Comparison of ENCODE assay signal across 8 mouse cellular contexts in genomic region chr12:99564301-99564910, GRCm38 (mm10). TPM values are rescaled to one million over a fixed set of nuclear protein-coding genes. Genes with fewer than 3 reads are reported as not detected.
A peak's percentile ranks its signal among the peaks of the same experiment; 100 is the strongest.
DNase-seq lines count a peak whose midpoint lies in the region; ATAC-seq lines count a peak whose summit lies in the region.

No protein-coding gene starts in this region.

- DNase-seq in heart, embryonic 10.5 days (ENCODE audit: low spot score), result no peak
- DNase-seq in heart, postnatal 25 days (ENCODE audit: low spot score), result no peak
- DNase-seq in CD4-positive, CD25-positive, alpha-beta regulatory T cell, adult 2 months (ENCODE audit: low read depth, low spot score), result peak; percentile 74
- peak; percentile 23 for DNase-seq in forebrain, embryonic 14.5 days (ENCODE audit: low spot score)
- no peak for DNase-seq in adrenal gland, adult 18-20 months (ENCODE audit: low spot score in 2 of 2)
- DNase-seq in cerebellum, adult 9-11 months, result no peak

- H3K27me3 ChIP-seq in heart, embryonic 10.5 days (ENCODE audit: insufficient read depth, poor library complexity, severe bottlenecking), result no peaks in the 10 kb centered on the region
- no peaks in the 10 kb centered on the region for H3K27me3 ChIP-seq in forebrain, embryonic 14.5 days (replicated peaks; ENCODE audit: control insufficient read depth, insufficient read depth, low read length)
- H3K27me3 ChIP-seq in limb, embryonic 15.5 days, result no peaks in the 10 kb centered on the region

- peak overlapping the region; percentile 70 for H3K4me2 ChIP-seq in forebrain, embryonic 14.5 days (ENCODE audit: low read length)
- 0 out of 2 replicates have a peak overlapping the region, but pooled peaks have one; percentile 83 for H3K4me2 ChIP-seq in limb, embryonic 15.5 days

- peaks cover 23% of the 10 kb centered on the region for H3K4me1 ChIP-seq in heart, embryonic 10.5 days
- H3K4me1 ChIP-seq in forebrain, embryonic 14.5 days (ENCODE audit: control insufficient read depth, insufficient read depth, low read length), result peaks cover 12% of the 10 kb centered on the region
- H3K4me1 ChIP-seq in limb, embryonic 15.5 days, result peaks cover 19% of the 10 kb centered on the region

- WGBS in heart, embryonic 10.5 days, result 23% methylated on average over 9 of the region's 9 CpGs
- 29% methylated on average over 9 of the region's 9 CpGs for WGBS in forebrain, embryonic 14.5 days
- 32% methylated on average over 9 of the region's 9 CpGs for WGBS in limb, embryonic 15.5 days

- no peak for ATAC-seq in forebrain, embryonic 14.5 days
- no peak for ATAC-seq in limb, embryonic 15.5 days (ENCODE audit: insufficient number of reproducible peaks, low FRiP score, low TSS enrichment, low read depth)
- peak; percentile 30; the same call in 1 of the 2 replicates for ATAC-seq in neutrophil, adult 5-6 weeks (ENCODE audit: extremely low read depth, insufficient number of reproducible peaks, low FRiP score, poor library complexity, severe bottlenecking)

- no peaks in the 10 kb centered on the region for H3K9me3 ChIP-seq in heart, embryonic 10.5 days
- no peaks in the 10 kb centered on the region for H3K9me3 ChIP-seq in forebrain, embryonic 14.5 days (replicated peaks; ENCODE audit: control insufficient read depth, low read length)
- H3K9me3 ChIP-seq in limb, embryonic 15.5 days, result no peaks in the 10 kb centered on the region

- H3K36me3 ChIP-seq in heart, embryonic 10.5 days, result no peaks in the 10 kb centered on the region
- H3K36me3 ChIP-seq in forebrain, embryonic 14.5 days (ENCODE audit: control insufficient read depth, insufficient read depth, low read length), result no peaks in the 10 kb centered on the region
- H3K36me3 ChIP-seq in limb, embryonic 15.5 days, result no peaks in the 10 kb centered on the region

- 0 out of 2 replicates have a peak overlapping the region, but pooled peaks have one; percentile 90 for H3K9ac ChIP-seq in forebrain, embryonic 14.5 days (ENCODE audit: low read length)
- H3K9ac ChIP-seq in limb, embryonic 15.5 days, result no peak overlapping the region

- intact Hi-C loops in heart, postnatal 25 days (cut with DNase I), result loop anchor here (5.0 kb wide), 2 partner anchors 172 to 222 kb away; no protein-coding TSS in a partner anchor

- H3K27ac ChIP-seq in heart, embryonic 10.5 days, result peak overlapping the region; percentile 42; the same call in 1 of the 2 replicates
- H3K27ac ChIP-seq in forebrain, embryonic 14.5 days (ENCODE audit: low read depth, low read length), result no peak overlapping the region
- H3K27ac ChIP-seq in limb, embryonic 15.5 days, result no peak overlapping the region

- H3K4me3 ChIP-seq in heart, embryonic 10.5 days, result peak overlapping the region; percentile 91
- H3K4me3 ChIP-seq in forebrain, embryonic 14.5 days (ENCODE audit: low read depth, low read length), result peak overlapping the region; percentile 78; the same call in 1 of the 2 replicates
- H3K4me3 ChIP-seq in limb, embryonic 15.5 days, result no peak overlapping the region

RNA-seq across cellular contexts. Expression of gene Foxn3, which starts 1.0 kb away (rescaled TPM):
- polyA plus RNA-seq in heart, embryonic 10.5 days (2016; fragmentation: Nextera tagmentation; extraction: Ambion mirVana), result 60.5 and 65.2 TPM in 2 replicates
- total RNA-seq in heart, postnatal 25 days (2021), result 100 to 1,000 TPM; 115 to 120 TPM
- 61.6 and 69.2 TPM in 2 replicates for polyA plus RNA-seq in forebrain, embryonic 14.5 days (2014; fragmentation: Nextera tagmentation; extraction: Ambion mirVana)
- 101 and 110 TPM in 2 replicates for polyA plus RNA-seq in limb, embryonic 15.5 days (2015; fragmentation: Nextera tagmentation; extraction: Ambion mirVana)
- total RNA-seq in neutrophil, adult 5-6 weeks (2017), result 84.3 and 92.8 TPM in 2 replicates
- 10 to 100 TPM; 41.4 to 49.2 TPM for total RNA-seq in adrenal gland, adult 18-20 months (2021)

Comparison
In these comparisons a context has a peak if more than half of its experiments do, and no peak if none do; other contexts are left out.
1. DNase-seq: peak in CD4-positive, CD25-positive, alpha-beta regulatory T cell, adult 2 months (single experiment) and forebrain, embryonic 14.5 days (single experiment); none in heart, embryonic 10.5 days (single experiment), heart, postnatal 25 days (single experiment), adrenal gland, adult 18-20 months (0 of 2) and cerebellum, adult 9-11 months (single experiment).